Mouse (Mus musculus): ENCODE results near the gene Pxmp4. TPM values are rescaled to one million over a fixed set of nuclear protein-coding genes. Genes with fewer than 3 reads are reported as not detected.

The Pxmp4 gene
- total RNA-seq, 2 experiments from 2014 or later: 11.4 to 13.2 TPM

DNA sequence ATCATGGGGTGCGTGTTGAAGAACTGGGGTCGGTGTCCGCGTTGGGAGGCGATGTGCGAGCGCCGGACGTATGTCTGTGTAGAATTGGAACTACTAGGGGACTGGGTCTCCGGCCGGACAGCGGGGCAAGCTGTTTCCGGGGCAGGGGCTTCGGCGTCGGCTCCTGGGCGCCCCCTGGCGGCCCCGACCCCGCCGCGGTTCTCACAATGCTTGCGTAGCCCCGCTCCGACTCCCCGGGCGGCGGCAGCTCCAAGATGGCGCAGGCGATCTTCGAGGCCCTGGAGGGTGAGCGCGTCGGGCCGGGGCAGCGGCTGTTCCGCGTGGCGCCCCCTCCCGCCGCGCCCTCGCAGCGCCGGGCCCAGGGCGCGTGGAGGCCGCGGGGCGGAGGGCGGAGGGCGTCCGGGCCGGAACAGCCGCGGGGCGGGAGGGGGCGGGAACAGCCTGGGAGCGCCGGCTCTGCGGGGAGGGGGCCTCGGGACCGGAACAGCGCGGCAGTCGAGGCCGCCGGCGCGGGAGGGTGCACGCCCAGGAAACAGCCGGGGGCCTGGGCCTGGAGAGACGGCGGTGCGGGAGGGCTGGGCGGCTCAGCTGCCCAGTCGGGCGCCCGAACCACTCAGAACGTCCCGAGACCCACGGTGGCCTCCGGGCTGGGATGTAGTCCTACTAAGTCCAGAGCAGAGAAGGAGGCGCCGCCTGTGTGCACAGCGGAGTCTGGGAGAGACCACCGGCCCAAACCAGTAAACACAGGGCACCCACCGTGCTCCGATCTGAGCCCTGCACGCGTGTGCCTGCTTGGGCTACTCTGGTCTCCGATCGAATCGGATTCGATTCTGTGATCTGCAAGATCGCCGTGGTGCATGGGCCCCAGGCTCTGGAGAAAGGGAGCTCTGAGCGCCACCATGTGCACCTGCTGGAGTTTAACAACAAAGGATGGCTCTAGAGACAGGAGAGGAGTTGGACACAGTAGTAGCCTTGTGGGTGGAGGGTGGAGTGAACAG is 9.9 kb upstream of the Pxmp4 start, which contains the start of the genes Zfp341 and 4930519P11Rik:
Zfp341 (plus strand) TSS at position 180 of the 998 bp plus-strand sequence.
4930519P11Rik (minus strand) TSS at position 320 of the 998 bp plus-strand sequence.
- peak; percentile 78 to 90 for DNase-seq (ENCODE audit: extremely low spot score in 1 of 2, low spot score in 1 of 2)

- DNase-seq (ENCODE audit: extremely low spot score in 1 of 2, low spot score in 1 of 2): no peak
Observed at GRCm38 (mm10) chr2:154609050-154609767, 5.7 kb upstream of the Pxmp4 start.

- DNase-seq (ENCODE audit: extremely low spot score in 1 of 2, low spot score in 1 of 2): no peak
Observed at GRCm38 (mm10) chr2:154606965-154607364, 3.5 kb upstream of the Pxmp4 start.

- no peak for DNase-seq (ENCODE audit: extremely low spot score in 1 of 2, low spot score in 1 of 2)
Observed at GRCm38 (mm10) chr2:154604156-154604555, 648 bp upstream of the Pxmp4 start.

- no peak for DNase-seq (ENCODE audit: extremely low spot score in 1 of 2, low spot score in 1 of 2)
Observed at GRCm38 (mm10) chr2:154603007-154603637, 386 bp downstream of the Pxmp4 start.

- no peak for DNase-seq (ENCODE audit: extremely low spot score in 1 of 2, low spot score in 1 of 2)
Observed at GRCm38 (mm10) chr2:154601324-154601723, 2.2 kb downstream of the Pxmp4 start.

- no peak for DNase-seq (ENCODE audit: extremely low spot score in 1 of 2, low spot score in 1 of 2)
Observed at GRCm38 (mm10) chr2:154600586-154600985, 2.9 kb downstream of the Pxmp4 start.

GRCm38 (mm10) chr2:154597399-154597798 is 6.1 kb downstream of the Pxmp4 start:
- DNase-seq (ENCODE audit: extremely low spot score in 1 of 2, low spot score in 1 of 2): no peak

DNA sequence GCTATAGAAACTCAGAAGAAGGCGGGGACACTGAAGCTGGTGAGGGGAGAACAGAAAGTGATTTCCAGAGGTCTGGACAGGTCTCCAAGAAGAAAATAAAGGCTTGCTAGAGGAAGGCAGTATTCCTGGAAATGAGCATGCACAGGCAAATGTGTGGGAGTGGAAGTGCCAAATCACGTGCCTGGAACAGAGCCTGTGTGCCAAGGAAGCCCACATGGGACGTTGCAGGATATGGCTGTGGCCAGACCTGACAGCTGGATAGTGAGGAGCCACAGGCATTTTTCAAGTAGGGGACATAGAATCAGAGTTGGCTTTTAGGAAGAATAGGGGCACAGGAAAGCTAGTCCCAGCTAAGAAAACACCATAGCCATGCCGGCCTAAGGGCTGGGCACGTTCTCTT is 7.7 kb downstream of the Pxmp4 start:
- no peak for DNase-seq (ENCODE audit: extremely low spot score in 1 of 2, low spot score in 1 of 2)

GRCm38 (mm10) chr2:154593025-154593424 is 10.5 kb downstream of the Pxmp4 start:
- DNase-seq (ENCODE audit: extremely low spot score in 1 of 2, low spot score in 1 of 2): no peak

DNA sequence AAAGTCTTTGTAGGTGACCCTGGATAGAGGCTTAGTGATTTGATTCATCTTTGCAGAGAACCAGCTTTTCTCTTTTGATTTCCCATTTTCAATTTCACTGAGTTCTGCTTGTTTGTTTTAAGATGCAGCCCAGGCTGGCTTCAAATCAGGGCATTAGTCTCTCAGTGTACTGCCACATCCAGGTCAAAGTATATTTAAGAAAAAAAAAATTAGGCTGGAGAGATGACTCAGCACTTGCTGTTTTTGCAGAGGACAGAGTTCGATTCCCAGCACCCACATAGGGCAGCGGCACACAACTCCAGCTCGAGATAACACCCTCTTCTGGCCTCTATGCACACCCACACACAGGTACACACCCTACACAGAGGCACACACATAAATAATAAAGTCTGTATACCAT is 12.3 kb downstream of the Pxmp4 start:
- no peak for DNase-seq (ENCODE audit: extremely low spot score in 1 of 2, low spot score in 1 of 2)

GRCm38 (mm10) chr2:154589051-154589450 is 14.5 kb downstream of the Pxmp4 start:
- DNase-seq (ENCODE audit: extremely low spot score in 1 of 2, low spot score in 1 of 2): no peak

- DNase-seq (ENCODE audit: extremely low spot score in 1 of 2, low spot score in 1 of 2): peak in 1 of 2 experiments; percentile 54
Observed at GRCm38 (mm10) chr2:154586405-154586804, 17.1 kb downstream of the Pxmp4 start.

DNA sequence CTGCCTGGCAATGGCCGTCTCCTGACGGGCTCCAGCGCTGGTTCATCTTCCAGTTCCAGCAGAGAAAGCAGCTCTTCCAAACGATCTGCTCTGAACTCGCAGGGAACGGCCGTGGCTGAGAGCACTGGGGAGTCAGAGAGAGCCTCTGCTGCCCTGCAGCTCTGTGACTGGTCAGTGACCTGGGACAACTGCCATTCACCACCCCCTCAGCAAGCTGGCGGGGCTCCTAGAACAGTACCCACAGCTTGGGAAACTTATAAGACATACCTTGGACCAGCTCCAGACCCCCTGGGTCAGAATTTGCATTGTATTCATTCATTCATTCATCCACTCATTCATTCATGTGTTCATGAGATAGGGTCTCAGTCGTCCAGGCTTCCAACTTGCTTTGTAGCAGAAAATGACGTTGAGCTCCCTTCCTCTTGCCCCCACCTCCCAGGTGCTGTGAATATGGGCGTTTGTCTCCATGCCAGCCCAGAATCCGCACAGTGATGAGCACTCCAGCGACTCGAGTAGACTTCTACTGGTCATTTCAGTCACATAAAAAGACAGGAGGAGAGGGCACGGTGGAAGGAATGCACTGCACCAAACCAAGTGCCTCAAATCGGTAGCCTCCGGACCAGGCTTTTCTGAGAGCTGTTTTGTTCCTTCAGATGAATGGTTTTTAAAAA is 18.4 kb downstream of the Pxmp4 start:
- DNase-seq (ENCODE audit: extremely low spot score in 1 of 2, low spot score in 1 of 2): no peak

DNA sequence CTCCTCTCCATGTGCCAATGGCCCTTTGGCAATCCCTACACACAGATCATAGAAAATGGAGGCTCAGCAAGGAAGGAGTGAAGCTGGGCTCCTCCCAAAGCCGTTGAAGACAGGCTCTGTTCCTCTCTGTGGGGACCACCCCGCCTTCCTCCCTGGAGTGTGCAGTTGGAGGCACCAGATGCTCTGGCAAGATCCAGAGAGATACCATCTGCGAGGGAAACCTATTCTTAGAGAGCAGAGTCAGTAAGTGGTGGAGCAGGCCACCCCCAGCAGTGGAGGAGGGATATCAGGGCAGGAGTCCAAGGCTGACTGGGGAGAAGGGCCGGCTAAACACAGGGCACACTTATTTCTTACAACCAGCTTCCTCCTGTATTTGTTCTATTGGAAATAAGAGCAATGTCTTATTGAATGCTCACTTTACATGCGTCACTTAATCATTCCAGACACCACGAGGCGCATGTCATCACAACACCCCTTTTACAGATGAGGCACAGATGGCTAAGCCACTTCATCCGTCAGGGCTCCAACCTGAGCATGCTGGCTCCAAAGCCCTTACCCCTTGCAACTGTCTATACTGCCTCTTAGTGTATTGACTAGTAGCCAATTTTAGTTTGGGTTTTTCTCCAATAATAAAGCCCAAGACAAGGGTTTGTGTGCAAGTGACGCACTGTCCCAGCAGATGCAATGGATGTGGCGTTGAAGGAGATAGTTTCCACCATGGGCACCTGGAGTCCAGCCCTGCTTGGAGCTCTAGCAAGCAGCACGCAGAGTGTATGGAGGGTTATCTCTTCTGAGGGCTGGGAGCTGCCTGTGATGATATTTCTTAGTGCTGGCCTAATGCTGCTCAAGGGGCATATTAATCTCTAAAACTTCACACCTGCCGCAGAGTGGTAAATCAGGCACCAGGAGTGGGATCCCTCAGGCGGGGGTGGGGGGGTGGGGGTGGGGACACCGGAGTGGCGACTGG is 19.3 kb downstream of the Pxmp4 start:
- DNase-seq (ENCODE audit: extremely low spot score in 1 of 2, low spot score in 1 of 2): peak; percentile 66 to 78

GRCm38 (mm10) chr2:154581421-154581820 is 22.1 kb downstream of the Pxmp4 start:
- no peak for DNase-seq (ENCODE audit: extremely low spot score in 1 of 2, low spot score in 1 of 2)

DNA sequence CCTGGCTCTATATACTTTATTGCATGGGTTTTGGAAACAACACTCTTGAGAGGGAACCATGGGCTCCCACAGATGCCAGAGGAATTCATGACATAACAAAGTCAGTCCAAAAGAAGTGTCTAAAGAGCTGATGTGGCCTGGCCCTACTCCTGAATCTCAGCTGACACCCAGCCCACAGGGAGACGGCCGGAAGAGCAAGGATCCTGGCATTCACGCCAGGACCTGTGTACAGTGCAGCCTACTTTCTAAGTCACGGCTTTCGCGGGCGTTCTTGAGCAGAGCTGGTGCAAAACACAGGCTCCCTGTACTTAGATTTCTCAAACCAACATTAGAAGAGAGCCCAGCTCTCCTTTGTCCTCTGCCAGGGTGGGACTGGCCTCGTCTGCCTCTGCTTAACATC is 22.9 kb downstream of the Pxmp4 start:
- no peak for DNase-seq (ENCODE audit: extremely low spot score in 1 of 2, low spot score in 1 of 2)

- no peak for DNase-seq (ENCODE audit: extremely low spot score in 1 of 2, low spot score in 1 of 2)
Observed at GRCm38 (mm10) chr2:154577744-154578067, 25.8 kb downstream of the Pxmp4 start.
